Mouse (Mus musculus) limb, embryonic 11.5 days (tissue): ENCODE data around the gene Agpat2. TPM values are rescaled to one million over a fixed set of nuclear protein-coding genes. Genes with fewer than 3 reads are reported as not detected.

Experiments
- ATAC-seq: fragments of 200-750 bp; cut with Nextera tagmentation; 2 replicates; pipeline ENCODE4 v1.8.0; 2017; ENCODE audit warnings: low read depth; ENCODE audit not compliant: insufficient number of reproducible peaks, low FRiP score, low TSS enrichment
- DNase-seq: peaks from one replicate; pipeline ENCODE4 v3.0.0-alpha.2; 2015; ENCODE audit warnings: low spot score
- H3K27ac ChIP-seq: fragments of 300-500 bp; sonication (generic); replicated peaks from 2 replicates; pipeline ENCODE4 v1.5.1; 2014; ENCODE audit warnings: low read depth, mild to moderate bottlenecking, low read length
- H3K27me3 ChIP-seq: fragments of 300-500 bp; sonication (generic); 2 replicates; pipeline ENCODE4 v1.6.1; 2014; ENCODE audit warnings: mild to moderate bottlenecking, low read length, mixed read lengths; ENCODE audit not compliant: control insufficient read depth, insufficient read depth
- H3K36me3 ChIP-seq: fragments of 300-500 bp; sonication (generic); 2 replicates; pipeline ENCODE4 v1.6.1; 2014; ENCODE audit warnings: mild to moderate bottlenecking, low read length, moderate library complexity, mixed read lengths; ENCODE audit not compliant: control insufficient read depth, insufficient read depth
- H3K4me1 ChIP-seq: fragments of 300-500 bp; sonication (generic); 2 replicates; pipeline ENCODE4 v1.6.1; 2014; ENCODE audit warnings: low read length, mixed read lengths; ENCODE audit not compliant: control insufficient read depth, insufficient read depth
- H3K4me2 ChIP-seq: fragments of 300-500 bp; sonication (generic); 2 replicates; pipeline ENCODE4 v1.6.1; 2014; ENCODE audit warnings: low read depth, mild to moderate bottlenecking, moderate library complexity; ENCODE audit not compliant: severe bottlenecking
- H3K4me3 ChIP-seq: fragments of 300-500 bp; sonication (generic); 2 replicates; pipeline ENCODE4 v1.5.1; 2014; ENCODE audit warnings: low read depth, low read length
- H3K9ac ChIP-seq: fragments of 300-500 bp; sonication (generic); 2 replicates; pipeline ENCODE4 v1.6.1; 2014; ENCODE audit warnings: mild to moderate bottlenecking, low read length
- H3K9me3 ChIP-seq: fragments of 300-500 bp; sonication (generic); 2 replicates; pipeline ENCODE4 v1.6.1; 2016; ENCODE audit warnings: low read length; ENCODE audit not compliant: control insufficient read depth
- WGBS: fragments of 180-500 bp; shearing (Covaris S2); extraction: QIAGEN DNeasy Blood & Tissue Kit; methylation state at CpG from one replicate; pipeline ENCODE4 v1.1.7; 2014; 5-methylcytosine and 5-hydroxymethylcytosine counted together
- polyA plus RNA-seq: library from polyadenylated mRNA; unstranded; fragments of >200 nt; fragmentation: Nextera tagmentation; extraction: Ambion mirVana; gene quantifications from 2 replicates; pipeline ENCODE4 v1.2.1, GENCODE M21; 2014

The Agpat2 gene
- polyA plus RNA-seq, 1 experiment from 2014 or later = 12.2 TPM

DNA sequence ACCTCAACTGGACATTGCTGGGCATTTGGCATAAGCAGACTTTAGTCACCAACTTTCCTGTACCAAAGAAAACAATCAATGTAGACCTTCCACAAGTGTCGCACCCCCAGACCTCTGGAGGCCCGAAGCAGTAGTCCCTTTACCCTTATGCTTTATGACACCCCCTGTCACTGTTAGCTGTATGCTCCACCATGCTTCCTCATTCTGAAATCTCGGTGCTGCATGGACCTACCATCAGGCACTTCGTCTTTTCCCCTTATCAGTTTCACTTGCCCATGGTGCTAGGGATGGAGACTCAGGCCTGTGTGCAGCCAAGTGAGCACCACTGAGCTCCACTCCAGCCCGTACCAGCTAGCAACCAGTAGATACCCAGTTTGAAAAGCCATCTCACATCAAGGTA, 33.8 kb upstream of the Agpat2 start:
- WGBS = 87% methylated on average over 5 of the region's 5 CpGs
- DNase-seq = no peak

DNA sequence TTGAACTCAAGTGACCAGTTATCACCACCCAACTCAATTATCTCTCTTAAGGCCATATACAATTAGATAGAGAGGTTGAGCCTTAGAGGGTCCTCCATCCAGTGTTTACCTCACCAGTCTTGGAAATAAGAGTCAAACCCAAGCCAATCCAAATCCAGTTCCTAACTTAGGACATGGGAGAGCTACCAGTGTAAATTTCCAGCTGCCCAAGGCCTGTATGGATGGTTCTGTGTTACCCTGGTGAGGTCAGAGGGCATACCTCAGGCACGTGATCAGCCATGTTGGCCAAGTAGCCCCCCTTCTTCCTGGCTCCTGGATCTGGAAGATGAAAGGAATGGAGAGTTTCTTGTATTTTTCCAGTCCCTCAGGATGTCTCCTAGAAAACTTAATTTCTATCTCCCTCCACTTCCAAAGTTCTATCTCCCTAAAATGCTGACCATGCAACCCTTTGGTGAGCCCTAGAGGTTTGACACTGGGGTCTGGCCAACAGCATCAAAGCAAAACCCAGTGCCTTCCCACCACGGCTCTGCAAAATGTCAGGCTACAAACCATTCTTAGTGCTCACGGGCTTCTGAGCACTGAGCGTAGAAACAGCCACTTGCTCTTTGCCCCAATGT, 33.2 kb upstream of the Agpat2 start:
- WGBS = 80% methylated on average over 4 of the region's 4 CpGs
- Histone ChIP-seq H3K9ac (no peak overlapping the region), H3K27ac (no peak overlapping the region), H3K36me3 (peaks cover 23% of the 10 kb centered on the region), H3K9me3 (no peaks in the 10 kb centered on the region), H3K4me1 (peaks cover 14% of the 10 kb centered on the region; the same call in 1 of the 2 replicates), H3K4me2 (no peak overlapping the region), H3K4me3 (no peak overlapping the region), H3K27me3 (no peaks in the 10 kb centered on the region)
- no peak for ATAC-seq
- no peak for DNase-seq

More for the DNA sequence above, 33.8 kb upstream of the Agpat2 start:
- H3K9me3 ChIP-seq = no peaks in the 10 kb centered on the region
- peaks cover 23% of the 10 kb centered on the region for H3K36me3 ChIP-seq
- peak overlapping the region; percentile 3; the same call in 1 of the 2 replicates for H3K4me3 ChIP-seq
- H3K4me1 ChIP-seq = peaks cover 14% of the 10 kb centered on the region; the same call in 1 of the 2 replicates
- no peaks in the 10 kb centered on the region for H3K27me3 ChIP-seq
- H3K4me2 ChIP-seq = peak overlapping the region; percentile 74; the same call in 1 of the 2 replicates
- H3K9ac ChIP-seq = no peak overlapping the region
- ATAC-seq = no peak
- no peak overlapping the region for H3K27ac ChIP-seq

DNA sequence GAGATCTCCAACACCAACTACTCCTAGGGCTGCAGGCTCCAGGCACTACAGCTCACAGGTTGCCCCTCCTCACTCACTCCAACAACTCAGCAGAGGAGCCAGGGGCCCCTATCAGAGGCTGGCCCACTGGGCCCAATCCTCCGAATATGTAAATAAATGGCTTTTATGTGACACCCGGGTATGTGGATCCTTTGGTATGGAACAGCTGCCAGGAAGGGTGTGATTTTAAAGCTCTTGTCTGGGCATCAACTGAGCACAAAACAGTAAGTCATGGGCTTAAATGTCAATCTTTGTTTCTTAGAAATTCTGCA, 32.1 kb upstream of the Agpat2 start:
- no peak for DNase-seq
- peaks cover 14% of the 10 kb centered on the region; the same call in 1 of the 2 replicates for H3K4me1 ChIP-seq

DNA sequence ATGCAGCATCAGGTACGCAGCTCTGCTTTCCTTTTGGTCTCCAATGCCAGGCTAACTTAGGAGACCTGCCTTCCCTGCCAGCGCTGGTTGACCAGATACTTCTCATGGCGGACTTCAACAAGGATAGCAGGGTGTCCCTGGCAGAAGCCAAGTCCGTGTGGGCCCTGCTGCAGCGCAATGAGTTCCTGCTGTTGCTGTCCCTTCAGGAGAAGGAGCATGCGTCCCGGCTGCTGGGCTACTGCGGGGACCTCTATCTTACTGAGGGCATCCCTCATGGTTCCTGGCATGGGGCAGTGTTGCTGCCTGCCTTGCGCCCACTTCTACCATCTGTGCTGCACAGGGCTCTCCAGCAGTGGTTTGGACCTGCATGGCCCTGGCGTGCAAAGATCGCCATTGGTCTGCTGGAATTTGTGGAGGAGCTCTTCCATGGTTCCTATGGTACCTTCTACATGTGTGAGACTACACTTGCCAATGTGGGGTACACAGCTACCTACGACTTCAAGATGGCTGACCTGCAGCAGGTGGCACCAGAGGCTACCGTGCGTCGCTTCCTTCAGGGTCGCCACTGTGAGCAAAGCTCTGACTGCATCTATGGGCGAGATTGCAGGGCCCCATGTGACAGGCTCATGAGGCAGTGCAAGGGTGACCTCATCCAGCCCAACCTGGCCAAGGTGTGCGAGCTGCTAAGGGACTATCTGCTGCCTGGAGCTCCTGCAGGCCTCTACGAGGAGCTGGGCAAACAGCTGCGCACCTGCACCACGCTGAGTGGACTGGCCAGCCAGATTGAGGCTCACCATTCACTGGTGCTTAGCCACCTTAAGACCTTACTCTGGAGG, 31.5 kb upstream of the Agpat2 start:
- Histone ChIP-seq H3K4me3 (no peak overlapping the region), H3K9me3 (no peaks in the 10 kb centered on the region), H3K27me3 (no peaks in the 10 kb centered on the region), H3K9ac (no peak overlapping the region), H3K4me1 (peaks cover 14% of the 10 kb centered on the region; the same call in 1 of the 2 replicates), H3K4me2 (no peak overlapping the region), H3K27ac (no peak overlapping the region), H3K36me3 (peaks cover 23% of the 10 kb centered on the region)
- DNase-seq = no peak
- no peak for ATAC-seq
- WGBS = 74% methylated on average over 21 of the region's 21 CpGs

More for the DNA sequence above, 32.1 kb upstream of the Agpat2 start:
- no peak overlapping the region for H3K4me2 ChIP-seq
- peaks cover 23% of the 10 kb centered on the region for H3K36me3 ChIP-seq
- H3K27me3 ChIP-seq = no peaks in the 10 kb centered on the region
- 56% methylated on average over 2 of the region's 2 CpGs for WGBS
- H3K27ac ChIP-seq = no peak overlapping the region
- H3K9me3 ChIP-seq = no peaks in the 10 kb centered on the region
- H3K4me3 ChIP-seq = no peak overlapping the region
- H3K9ac ChIP-seq = no peak overlapping the region
- ATAC-seq = no peak

DNA sequence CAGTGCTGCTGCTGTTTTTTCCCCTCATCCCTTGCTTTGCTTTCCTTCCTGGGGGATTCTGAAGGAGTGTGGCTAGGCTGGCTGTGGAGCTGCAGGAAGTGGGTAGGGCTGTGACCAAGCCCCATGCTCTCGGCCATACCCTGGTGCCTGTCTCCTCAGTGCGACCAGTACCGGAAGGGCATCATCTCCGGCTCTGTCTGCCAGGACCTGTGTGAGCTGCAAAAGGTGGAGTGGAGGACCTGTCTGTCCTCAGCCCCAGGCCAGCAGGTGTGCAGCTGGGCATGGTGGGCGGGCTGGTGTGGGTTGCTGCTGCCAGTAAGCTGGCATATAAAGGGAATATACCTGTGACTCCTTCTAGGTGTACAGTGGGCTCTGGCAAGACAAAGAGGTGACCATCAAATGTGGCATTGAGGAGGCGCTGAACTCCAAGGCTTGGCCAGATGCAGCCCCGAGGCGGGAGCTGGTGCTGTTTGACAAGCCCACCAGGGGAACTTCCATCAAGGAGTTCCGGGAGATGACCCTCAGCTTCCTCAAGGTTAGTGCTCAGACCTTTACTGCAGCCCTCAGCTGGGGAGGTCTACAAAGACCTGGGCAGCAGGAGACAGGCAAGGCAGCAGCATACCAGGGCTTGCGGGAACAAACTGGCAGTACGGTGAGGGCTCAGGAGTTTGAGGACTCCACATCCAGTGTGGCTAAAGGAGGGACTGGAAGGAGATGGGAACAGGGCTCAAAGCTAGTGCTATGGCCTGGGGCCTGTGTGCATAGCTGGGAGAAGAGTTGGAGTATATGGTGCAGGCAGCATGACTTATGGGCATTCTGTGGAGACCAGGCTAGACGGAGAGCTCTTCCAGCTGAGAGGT, 30.6 kb upstream of the Agpat2 start:
- Histone ChIP-seq H3K27ac (no peak overlapping the region; the same call in 1 of the 2 replicates), H3K36me3 (peaks cover 23% of the 10 kb centered on the region), H3K9ac (no peak overlapping the region), H3K9me3 (no peaks in the 10 kb centered on the region), H3K4me3 (no peak overlapping the region), H3K27me3 (no peaks in the 10 kb centered on the region), H3K4me1 (peaks cover 14% of the 10 kb centered on the region), H3K4me2 (no peak overlapping the region)
- no peak for ATAC-seq
- WGBS = 61% methylated on average over 12 of the region's 12 CpGs
- DNase-seq = no peak

DNA sequence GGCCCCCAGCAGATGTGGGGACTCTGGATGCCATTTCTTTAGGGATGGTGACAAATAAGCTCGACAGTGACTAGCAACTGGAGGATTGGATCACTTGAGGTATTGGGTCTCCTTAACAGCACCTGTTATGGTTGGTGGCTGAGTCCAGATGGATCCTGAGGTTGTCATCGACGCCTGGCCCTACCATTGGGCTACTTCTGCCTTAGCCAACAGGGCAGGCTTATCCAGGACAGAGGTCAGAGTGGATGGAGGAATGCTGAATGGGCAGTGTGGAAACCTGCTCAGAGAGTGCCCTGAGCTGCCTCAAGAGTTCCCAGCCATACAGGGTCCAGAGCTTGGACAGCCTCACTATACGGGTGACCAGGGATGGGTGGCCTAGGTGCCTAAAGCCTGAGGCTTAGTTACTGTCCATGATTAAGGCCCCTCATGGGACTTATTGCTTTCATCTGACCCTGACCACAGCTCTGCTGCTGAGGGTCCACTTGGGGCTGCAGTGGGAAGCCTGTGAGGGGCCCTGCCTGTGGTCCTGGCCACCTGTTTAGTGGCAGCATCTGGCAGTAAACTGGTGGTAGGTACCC, 29.8 kb upstream of the Agpat2 start:
- no peak overlapping the region for H3K27ac ChIP-seq
- H3K36me3 ChIP-seq = peaks cover 23% of the 10 kb centered on the region
- WGBS = 74% methylated on average over 4 of the region's 4 CpGs
- no peak overlapping the region for H3K9ac ChIP-seq
- DNase-seq (no peak), ATAC-seq (no peak)
- peaks cover 22% of the 10 kb centered on the region for H3K4me1 ChIP-seq
- H3K4me2 ChIP-seq = no peak overlapping the region
- H3K27me3 ChIP-seq = no peaks in the 10 kb centered on the region
- no peak overlapping the region for H3K4me3 ChIP-seq
- no peaks in the 10 kb centered on the region for H3K9me3 ChIP-seq

DNA sequence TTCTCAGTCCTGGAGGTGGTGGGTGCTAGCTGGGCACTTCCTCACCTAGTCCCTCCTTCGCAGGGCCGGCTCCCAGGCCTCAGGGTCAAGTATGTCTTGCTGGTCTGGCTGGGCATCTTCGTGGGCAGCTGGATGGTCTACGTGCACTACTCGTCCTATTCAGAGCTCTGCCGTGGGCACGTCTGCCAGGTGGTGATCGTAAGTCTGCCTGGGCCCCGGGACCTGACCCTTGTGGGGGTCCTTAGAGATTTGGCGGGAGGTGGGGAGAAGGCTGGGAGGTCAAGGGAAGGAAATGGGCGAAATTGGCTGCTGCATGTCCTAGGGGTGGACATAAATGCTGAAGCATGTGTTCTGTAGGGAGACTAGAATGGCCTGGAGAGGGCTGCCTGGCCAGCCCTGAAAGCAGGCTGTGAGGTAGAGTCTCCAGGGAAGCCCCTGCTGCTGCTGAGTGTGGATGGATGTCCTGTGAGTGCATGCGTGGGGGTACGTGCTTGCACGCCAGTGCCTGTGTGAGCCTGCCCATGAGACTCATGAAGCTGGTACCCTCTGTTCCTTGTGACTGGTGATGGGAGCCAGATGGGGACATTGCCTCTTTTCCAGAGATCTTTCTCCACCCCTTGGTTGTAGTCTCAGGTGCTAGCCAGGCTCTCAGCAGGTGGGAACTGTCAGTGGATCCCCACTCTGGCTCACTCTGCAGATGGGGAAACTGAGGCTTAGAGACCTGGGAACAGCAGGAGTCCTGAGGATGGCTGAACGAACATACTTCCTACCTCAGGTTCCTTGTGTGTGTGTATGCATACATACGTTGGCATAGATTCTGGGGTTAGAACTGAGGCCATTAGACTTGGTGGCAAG, 28.6 kb upstream of the Agpat2 start:
- Histone ChIP-seq H3K4me1 (peaks cover 15% of the 10 kb centered on the region), H3K27ac (no peak overlapping the region), H3K9me3 (no peaks in the 10 kb centered on the region), H3K9ac (no peak overlapping the region), H3K4me3 (no peak overlapping the region), H3K4me2 (no peak overlapping the region), H3K36me3 (peaks cover 11% of the 10 kb centered on the region), H3K27me3 (no peaks in the 10 kb centered on the region)
- DNase-seq (no peak), ATAC-seq (no peak)
- whole genome bisulfite sequencing = 85% methylated on average over 16 of the region's 16 CpGs
